Mouse (Mus musculus): ENCODE measurements around the gene Rps16. TPM values are rescaled to one million over a fixed set of nuclear protein-coding genes. Genes with fewer than 3 reads are reported as not detected.

Rps16 gene
- polyA plus RNA-seq, 1 experiment from 2014 or later = 580 TPM

GRCm38 (mm10) chr7:28398696-28399340 is 48.4 kb downstream of the Rps16 start:
- Histone ChIP-seq H3K27ac (replicated peaks; ENCODE audit: low read depth, low read length) (no peak overlapping the region), H3K4me1 (ENCODE audit: control insufficient read depth, insufficient read depth, low read length) (peaks cover 1% of the 10 kb centered on the region; the same call in 1 of the 2 replicates), H3K4me3 (replicated peaks; ENCODE audit: low read depth, low read length) (no peak overlapping the region), H3K27me3 (ENCODE audit: control insufficient read depth, insufficient read depth, low read length) (no peaks in the 10 kb centered on the region), H3K9ac (replicated peaks; ENCODE audit: low read length) (no peak overlapping the region), H3K9me3 (ENCODE audit: control insufficient read depth, low read length) (no peaks in the 10 kb centered on the region), H3K36me3 (ENCODE audit: control insufficient read depth, insufficient read depth, low read length) (peaks cover 93% of the 10 kb centered on the region), H3K4me2 (ENCODE audit: low read length) (no peak overlapping the region)
- no peak for DNase-seq
- 93% methylated on average over 10 of the region's 10 CpGs for WGBS
- ATAC-seq (ENCODE audit: low FRiP score, low TSS enrichment) = no peak

- no peaks in the 10 kb centered on the region for H3K9me3 ChIP-seq (ENCODE audit: control insufficient read depth, low read length)
- peaks cover 99% of the 10 kb centered on the region for H3K36me3 ChIP-seq (ENCODE audit: control insufficient read depth, insufficient read depth, low read length)
- no peak overlapping the region for H3K4me3 ChIP-seq (replicated peaks; ENCODE audit: low read depth, low read length)
- WGBS = 100% methylated on average over 1 of the region's 1 CpGs
- no peak for ATAC-seq (ENCODE audit: low FRiP score, low TSS enrichment)
- no peak overlapping the region for H3K9ac ChIP-seq (replicated peaks; ENCODE audit: low read length)
- no peaks in the 10 kb centered on the region for H3K27me3 ChIP-seq (ENCODE audit: control insufficient read depth, insufficient read depth, low read length)
- no peak overlapping the region for H3K27ac ChIP-seq (replicated peaks; ENCODE audit: low read depth, low read length)
- H3K4me1 ChIP-seq (ENCODE audit: control insufficient read depth, insufficient read depth, low read length) = no peaks in the 10 kb centered on the region
- H3K4me2 ChIP-seq (ENCODE audit: low read length) = no peak overlapping the region
- no peak for DNase-seq
These were observed 50.6 kb downstream of the Rps16 start for GRCm38 (mm10) chr7:28401030-28401429.

- DNase-seq (no peak), ATAC-seq (ENCODE audit: low FRiP score, low TSS enrichment) (no peak)
- Histone ChIP-seq H3K27ac (replicated peaks; ENCODE audit: low read depth, low read length) (no peak overlapping the region), H3K4me3 (replicated peaks; ENCODE audit: low read depth, low read length) (no peak overlapping the region), H3K9ac (replicated peaks; ENCODE audit: low read length) (no peak overlapping the region), H3K36me3 (ENCODE audit: control insufficient read depth, insufficient read depth, low read length) (peaks cover 99% of the 10 kb centered on the region), H3K4me2 (ENCODE audit: low read length) (no peak overlapping the region), H3K4me1 (ENCODE audit: control insufficient read depth, insufficient read depth, low read length) (no peaks in the 10 kb centered on the region), H3K9me3 (ENCODE audit: control insufficient read depth, low read length) (no peaks in the 10 kb centered on the region), H3K27me3 (ENCODE audit: control insufficient read depth, insufficient read depth, low read length) (no peaks in the 10 kb centered on the region)
- WGBS = 85% methylated on average over 3 of the region's 3 CpGs
These were observed 51.5 kb downstream of the Rps16 start for GRCm38 (mm10) chr7:28401942-28402341.

Other genes starting within 250 kb of the Rps16 start
- 0.04 TPM in 2 replicates for gene 9530053A07Rik, start 221.2 kb upstream of the Rps16 start, polyA plus RNA-seq (2014; fragmentation: Nextera tagmentation; extraction: Ambion mirVana)
- gene Fbl, start 180.9 kb upstream of the Rps16 start, polyA plus RNA-seq (2014; fragmentation: Nextera tagmentation; extraction: Ambion mirVana) = 26.2 and 36.4 TPM in 2 replicates
- 13.7 and 17.3 TPM in 2 replicates for gene Dyrk1b, start 171.2 kb upstream of the Rps16 start, polyA plus RNA-seq (2014; fragmentation: Nextera tagmentation; extraction: Ambion mirVana)
- 6.8 and 14.7 TPM in 2 replicates for gene Eid2, start 82.8 kb upstream of the Rps16 start, polyA plus RNA-seq (2014; fragmentation: Nextera tagmentation; extraction: Ambion mirVana)
- 40.2 TPM in 2 replicates for gene Eid2b, start 72.9 kb upstream of the Rps16 start, polyA plus RNA-seq (2014; fragmentation: Nextera tagmentation; extraction: Ambion mirVana)
- 0.28 and 1.8 TPM in 2 replicates for gene Selenov, start 59.5 kb upstream of the Rps16 start, polyA plus RNA-seq (2014; fragmentation: Nextera tagmentation; extraction: Ambion mirVana)
- 24.1 and 32.2 TPM in 2 replicates for gene Dll3, start 48.4 kb upstream of the Rps16 start, polyA plus RNA-seq (2014; fragmentation: Nextera tagmentation; extraction: Ambion mirVana)
- 136 and 138 TPM in 2 replicates for gene Timm50, start 38.6 kb upstream of the Rps16 start, polyA plus RNA-seq (2014; fragmentation: Nextera tagmentation; extraction: Ambion mirVana)
- gene Supt5, start 11.9 kb upstream of the Rps16 start, polyA plus RNA-seq (2014; fragmentation: Nextera tagmentation; extraction: Ambion mirVana) = 62.6 and 80.6 TPM in 2 replicates
- 17.7 and 22.9 TPM in 2 replicates for gene Plekhg2, start 21.9 kb downstream of the Rps16 start, polyA plus RNA-seq (2014; fragmentation: Nextera tagmentation; extraction: Ambion mirVana)
- gene Zfp36, start 29.6 kb downstream of the Rps16 start, polyA plus RNA-seq (2014; fragmentation: Nextera tagmentation; extraction: Ambion mirVana) = 1.8 and 3.4 TPM in 2 replicates
- gene Med29, start 42.1 kb downstream of the Rps16 start, polyA plus RNA-seq (2014; fragmentation: Nextera tagmentation; extraction: Ambion mirVana) = 38.3 and 47.9 TPM in 2 replicates
- gene Paf1, start 42.3 kb downstream of the Rps16 start, polyA plus RNA-seq (2014; fragmentation: Nextera tagmentation; extraction: Ambion mirVana) = 78.0 and 81.9 TPM in 2 replicates
- gene Gmfg, start 86.8 kb downstream of the Rps16 start, polyA plus RNA-seq (2014; fragmentation: Nextera tagmentation; extraction: Ambion mirVana) = 1.7 and 5.1 TPM in 2 replicates
- 18.3 and 19.9 TPM in 2 replicates for gene Lrfn1, start 101.3 kb downstream of the Rps16 start, polyA plus RNA-seq (2014; fragmentation: Nextera tagmentation; extraction: Ambion mirVana)
- not detected in 2 replicates for gene Ifnl2, start 159.8 kb downstream of the Rps16 start, polyA plus RNA-seq (2014; fragmentation: Nextera tagmentation; extraction: Ambion mirVana)
- gene Ifnl3, start 172.2 kb downstream of the Rps16 start, polyA plus RNA-seq (2014; fragmentation: Nextera tagmentation; extraction: Ambion mirVana) = not detected in 2 replicates
- gene Sycn, start 190.2 kb downstream of the Rps16 start, polyA plus RNA-seq (2014; fragmentation: Nextera tagmentation; extraction: Ambion mirVana) = not detected in 2 replicates
- 0.13 TPM in 1 of 2 replicates, not detected in the other for gene Nccrp1, start 196.6 kb downstream of the Rps16 start, polyA plus RNA-seq (2014; fragmentation: Nextera tagmentation; extraction: Ambion mirVana)
- gene Samd4b, start 247.5 kb downstream of the Rps16 start, polyA plus RNA-seq (2014; fragmentation: Nextera tagmentation; extraction: Ambion mirVana) = 27.2 and 29.5 TPM in 2 replicates
- 12.3 and 15.6 TPM in 2 replicates for gene Pak4, start 247.5 kb downstream of the Rps16 start, polyA plus RNA-seq (2014; fragmentation: Nextera tagmentation; extraction: Ambion mirVana)